Mouse (Mus musculus): Measurements from ENCODE around the gene Gm16253. TPM values are rescaled to one million over a fixed set of nuclear protein-coding genes. Genes with fewer than 3 reads are reported as not detected.

Gene Gm16253
- total RNA-seq, 2 experiments from 2014 or later, result not detected

Other genes starting within 250 kb of the Gm16253 start
- not detected in 2 replicates for gene BC107364, start 124.7 kb upstream of the Gm16253 start, total RNA-seq (2015; ENCODE audit: low replicate concordance)
- gene BC107364, start 124.7 kb upstream of the Gm16253 start, total RNA-seq (2017; ENCODE audit: low replicate concordance), result not detected in 2 replicates
- gene Hfe2, start 51.8 kb upstream of the Gm16253 start, total RNA-seq (2015; ENCODE audit: low replicate concordance), result not detected in 2 replicates
- not detected in 2 replicates for gene Hfe2, start 51.8 kb upstream of the Gm16253 start, total RNA-seq (2017; ENCODE audit: low replicate concordance)
- 99.5 and 157 TPM in 2 replicates for gene Txnip, start 19.0 kb upstream of the Gm16253 start, total RNA-seq (2015; ENCODE audit: low replicate concordance)
- gene Txnip, start 19.0 kb upstream of the Gm16253 start, total RNA-seq (2017; ENCODE audit: low replicate concordance), result 59.8 and 70.0 TPM in 2 replicates
- 29.2 and 32.7 TPM in 2 replicates for gene Polr3gl, start 17.2 kb downstream of the Gm16253 start, total RNA-seq (2015; ENCODE audit: low replicate concordance)
- gene Polr3gl, start 17.2 kb downstream of the Gm16253 start, total RNA-seq (2017; ENCODE audit: low replicate concordance), result 20.9 and 63.7 TPM in 2 replicates
- not detected in 2 replicates for gene Ankrd34a, start 19.7 kb downstream of the Gm16253 start, total RNA-seq (2015; ENCODE audit: low replicate concordance)
- gene Ankrd34a, start 19.7 kb downstream of the Gm16253 start, total RNA-seq (2017; ENCODE audit: low replicate concordance), result not detected in 2 replicates
- not detected in 2 replicates for gene Lix1l, start 24.2 kb downstream of the Gm16253 start, total RNA-seq (2015; ENCODE audit: low replicate concordance)
- 0.13 TPM in 1 of 2 replicates, not detected in the other for gene Lix1l, start 24.2 kb downstream of the Gm16253 start, total RNA-seq (2017; ENCODE audit: low replicate concordance)
- 54.5 and 72.4 TPM in 2 replicates for gene Rbm8a, start 52.9 kb downstream of the Gm16253 start, total RNA-seq (2015; ENCODE audit: low replicate concordance)
- gene Rbm8a, start 52.9 kb downstream of the Gm16253 start, total RNA-seq (2017; ENCODE audit: low replicate concordance), result 18.3 and 36.5 TPM in 2 replicates
- gene Pex11b, start 58.4 kb downstream of the Gm16253 start, total RNA-seq (2015; ENCODE audit: low replicate concordance), result 9.7 and 18.9 TPM in 2 replicates
- 0.68 and 5.4 TPM in 2 replicates for gene Pex11b, start 58.4 kb downstream of the Gm16253 start, total RNA-seq (2017; ENCODE audit: low replicate concordance)
- gene Gm42957, start 58.5 kb downstream of the Gm16253 start, total RNA-seq (2015; ENCODE audit: low replicate concordance), result not detected in 2 replicates
- not detected in 2 replicates for gene Gm42957, start 58.5 kb downstream of the Gm16253 start, total RNA-seq (2017; ENCODE audit: low replicate concordance)
- gene Itga10, start 68.6 kb downstream of the Gm16253 start, total RNA-seq (2015; ENCODE audit: low replicate concordance), result 0.36 TPM in 1 of 2 replicates, not detected in the other
- gene Itga10, start 68.6 kb downstream of the Gm16253 start, total RNA-seq (2017; ENCODE audit: low replicate concordance), result not detected in 2 replicates
- not detected in 2 replicates for gene Ankrd35, start 93.1 kb downstream of the Gm16253 start, total RNA-seq (2015; ENCODE audit: low replicate concordance)
- gene Ankrd35, start 93.1 kb downstream of the Gm16253 start, total RNA-seq (2017; ENCODE audit: low replicate concordance), result not detected in 2 replicates
- 1.3 and 6.5 TPM in 2 replicates for gene Pias3, start 119.4 kb downstream of the Gm16253 start, total RNA-seq (2015; ENCODE audit: low replicate concordance)
- gene Pias3, start 119.4 kb downstream of the Gm16253 start, total RNA-seq (2017; ENCODE audit: low replicate concordance), result 2.1 TPM in 1 of 2 replicates, not detected in the other
- not detected in 2 replicates for gene Nudt17, start 131.6 kb downstream of the Gm16253 start, total RNA-seq (2015; ENCODE audit: low replicate concordance)
- 2.3 TPM in 1 of 2 replicates, not detected in the other for gene Nudt17, start 131.6 kb downstream of the Gm16253 start, total RNA-seq (2017; ENCODE audit: low replicate concordance)
- 16.2 and 34.8 TPM in 2 replicates for gene Polr3c, start 150.6 kb downstream of the Gm16253 start, total RNA-seq (2015; ENCODE audit: low replicate concordance)
- gene Polr3c, start 150.6 kb downstream of the Gm16253 start, total RNA-seq (2017; ENCODE audit: low replicate concordance), result 21.6 and 27.7 TPM in 2 replicates
- 28.5 and 45.3 TPM in 2 replicates for gene Rnf115, start 150.7 kb downstream of the Gm16253 start, total RNA-seq (2015; ENCODE audit: low replicate concordance)
- 32.7 and 35.9 TPM in 2 replicates for gene Rnf115, start 150.7 kb downstream of the Gm16253 start, total RNA-seq (2017; ENCODE audit: low replicate concordance)

All from erythroid progenitor cell, adult 5-6 weeks (primary cell).